Comparison of ENCODE assay signal across 13 mouse cellular contexts in the genomic region with DNA sequence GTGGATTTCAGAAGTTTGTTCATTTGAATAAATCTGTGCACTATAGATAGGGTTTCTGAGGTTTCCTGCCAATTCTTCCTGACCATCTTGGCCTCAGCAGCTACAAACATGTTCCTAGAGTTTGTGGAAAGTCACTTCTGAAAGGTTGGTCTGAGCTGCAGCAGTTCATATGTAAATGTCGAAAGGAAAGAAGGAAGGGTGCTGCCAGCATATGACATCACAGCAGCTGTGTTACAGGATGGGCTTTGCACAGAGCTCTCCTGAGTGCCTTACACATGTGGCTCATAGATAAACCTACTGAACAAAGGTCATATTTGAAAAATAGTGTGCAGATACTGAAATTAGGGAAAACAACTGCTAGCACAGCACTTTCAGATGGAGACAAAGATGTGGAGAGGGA.
DNase-seq lines count a peak whose midpoint lies in the region; ATAC-seq lines count a peak whose summit lies in the region.
"Had no signal": no experiment of that assay in that cellular context is flagged by ENCODE, and none has a peak within 500 bp of the region (broad histone marks: within the 10 kb centered on the region; RNA-seq: fewer than 3 reads in every experiment).

No protein-coding gene starts in this region.

- DNase-seq in forebrain, embryonic 14.5 days (ENCODE audit: low spot score): peak; percentile 10
- no peak for DNase-seq in forebrain, embryonic 11.5 days (ENCODE audit: low spot score)
- DNase-seq in midbrain, embryonic 11.5 days (ENCODE audit: low spot score, missing footprints): peak; percentile 56
- DNase-seq in heart, adult 8-10 months (ENCODE audit: low spot score): peak; percentile 3
- DNase-seq in naive thymus-derived CD4-positive, alpha-beta T cell, adult 2 months (ENCODE audit: low read depth): peak; percentile 9
- DNase-seq in urinary bladder, postnatal 10 days (ENCODE audit: low spot score): no peak
- DNase-seq: adrenal gland, adult 8-10 months; cerebellum, adult 9-11 months; forebrain, postnatal 0 days; kidney, adult 11 months had no signal

- H3K9me3 ChIP-seq in forebrain, embryonic 14.5 days (replicated peaks; ENCODE audit: control insufficient read depth, low read length): no peaks in the 10 kb centered on the region
- H3K9me3 ChIP-seq in forebrain, embryonic 11.5 days (ENCODE audit: control insufficient read depth, low read length): no peaks in the 10 kb centered on the region
- no peaks in the 10 kb centered on the region for H3K9me3 ChIP-seq in midbrain, embryonic 11.5 days (ENCODE audit: control insufficient read depth, low read length)
- H3K9me3 ChIP-seq in midbrain, embryonic 13.5 days: no peaks in the 10 kb centered on the region
- H3K9me3 ChIP-seq in neural tube, embryonic 15.5 days (replicated peaks): no peaks in the 10 kb centered on the region
- H3K9me3 ChIP-seq: megakaryocyte, embryonic 14.5 days had no signal

- no peak overlapping the region for H3K4me3 ChIP-seq in forebrain, embryonic 14.5 days (ENCODE audit: low read depth, low read length)
- H3K4me3 ChIP-seq in forebrain, embryonic 11.5 days (ENCODE audit: low read depth, low read length): no peak overlapping the region
- H3K4me3 ChIP-seq in midbrain, embryonic 11.5 days (ENCODE audit: low read depth, low read length): no peak overlapping the region
- no peak overlapping the region for H3K4me3 ChIP-seq in midbrain, embryonic 13.5 days (replicated peaks)
- H3K4me3 ChIP-seq in neural tube, embryonic 15.5 days (replicated peaks): no peak overlapping the region

- H3K27ac ChIP-seq in forebrain, embryonic 14.5 days (ENCODE audit: low read depth, low read length): no peak overlapping the region
- no peak overlapping the region for H3K27ac ChIP-seq in forebrain, embryonic 11.5 days (ENCODE audit: low read depth, low read length)
- H3K27ac ChIP-seq in midbrain, embryonic 11.5 days (ENCODE audit: low read depth, low read length): no peak overlapping the region
- no peak overlapping the region for H3K27ac ChIP-seq in midbrain, embryonic 13.5 days
- no peak overlapping the region for H3K27ac ChIP-seq in neural tube, embryonic 15.5 days (replicated peaks)

- no peak for ATAC-seq in forebrain, embryonic 14.5 days
- ATAC-seq in forebrain, embryonic 11.5 days (replicated peaks; ENCODE audit: low FRiP score): no peak
- no peak for ATAC-seq in midbrain, embryonic 11.5 days (ENCODE audit: low FRiP score)
- no peak for ATAC-seq in midbrain, embryonic 13.5 days
- ATAC-seq in neural tube, embryonic 15.5 days (ENCODE audit: low FRiP score): no peak
- ATAC-seq: forebrain, postnatal 0 days had no signal

- no peaks in the 10 kb centered on the region for H3K27me3 ChIP-seq in forebrain, embryonic 14.5 days (replicated peaks; ENCODE audit: control insufficient read depth, insufficient read depth, low read length)
- no peaks in the 10 kb centered on the region for H3K27me3 ChIP-seq in forebrain, embryonic 11.5 days (ENCODE audit: control insufficient read depth, insufficient read depth, low read length)
- no peaks in the 10 kb centered on the region for H3K27me3 ChIP-seq in midbrain, embryonic 11.5 days (ENCODE audit: control insufficient read depth, insufficient read depth, low read length)
- H3K27me3 ChIP-seq in midbrain, embryonic 13.5 days: no peaks in the 10 kb centered on the region
- H3K27me3 ChIP-seq in neural tube, embryonic 15.5 days (replicated peaks): no peaks in the 10 kb centered on the region

- no peak overlapping the region for H3K9ac ChIP-seq in forebrain, embryonic 14.5 days (ENCODE audit: low read length)
- no peak overlapping the region for H3K9ac ChIP-seq in forebrain, embryonic 11.5 days (ENCODE audit: low read length)
- H3K9ac ChIP-seq in midbrain, embryonic 11.5 days (ENCODE audit: low read length): no peak overlapping the region
- H3K9ac ChIP-seq in midbrain, embryonic 13.5 days (replicated peaks): no peak overlapping the region
- H3K9ac ChIP-seq in neural tube, embryonic 15.5 days (replicated peaks): no peak overlapping the region
- H3K9ac ChIP-seq: forebrain, postnatal 0 days had no signal

- no peaks in the 10 kb centered on the region for H3K36me3 ChIP-seq in forebrain, embryonic 14.5 days (ENCODE audit: control insufficient read depth, insufficient read depth, low read length)
- H3K36me3 ChIP-seq in forebrain, embryonic 11.5 days (ENCODE audit: control insufficient read depth, insufficient read depth, low read length): no peaks in the 10 kb centered on the region
- no peaks in the 10 kb centered on the region for H3K36me3 ChIP-seq in midbrain, embryonic 11.5 days (ENCODE audit: control insufficient read depth, insufficient read depth, low read length)
- no peaks in the 10 kb centered on the region for H3K36me3 ChIP-seq in midbrain, embryonic 13.5 days
- H3K36me3 ChIP-seq in neural tube, embryonic 15.5 days: no peaks in the 10 kb centered on the region

- WGBS in forebrain, embryonic 14.5 days: 43% methylated on average over 1 of the region's 1 CpGs
- 61% methylated on average over 1 of the region's 1 CpGs for WGBS in forebrain, embryonic 11.5 days
- WGBS in midbrain, embryonic 11.5 days: 65% methylated on average over 1 of the region's 1 CpGs
- WGBS in midbrain, embryonic 13.5 days: 45% methylated on average over 1 of the region's 1 CpGs
- 47% methylated on average over 1 of the region's 1 CpGs for WGBS in neural tube, embryonic 15.5 days

- H3K4me1 ChIP-seq in forebrain, embryonic 14.5 days (ENCODE audit: control insufficient read depth, insufficient read depth, low read length): no peaks in the 10 kb centered on the region
- H3K4me1 ChIP-seq in forebrain, embryonic 11.5 days (replicated peaks; ENCODE audit: control insufficient read depth, insufficient read depth, low read length): no peaks in the 10 kb centered on the region
- H3K4me1 ChIP-seq in midbrain, embryonic 11.5 days (ENCODE audit: control insufficient read depth, insufficient read depth, low read length): peaks cover 3% of the 10 kb centered on the region; the same call in 1 of the 2 replicates
- no peaks in the 10 kb centered on the region for H3K4me1 ChIP-seq in midbrain, embryonic 13.5 days (replicated peaks)
- H3K4me1 ChIP-seq in neural tube, embryonic 15.5 days: peaks cover 8% of the 10 kb centered on the region; the same call in 1 of the 2 replicates

- H3K4me2 ChIP-seq in forebrain, embryonic 14.5 days (ENCODE audit: low read length): no peak overlapping the region
- no peak overlapping the region for H3K4me2 ChIP-seq in forebrain, embryonic 11.5 days (ENCODE audit: low read depth, low read length, severe bottlenecking)
- no peak overlapping the region for H3K4me2 ChIP-seq in midbrain, embryonic 11.5 days
- no peak overlapping the region for H3K4me2 ChIP-seq in midbrain, embryonic 13.5 days (replicated peaks)
- H3K4me2 ChIP-seq in neural tube, embryonic 15.5 days: no peak overlapping the region

Comparison
In these comparisons a context has a peak if more than half of its experiments do, and no peak if none do; other contexts are left out.
1. DNase-seq: peak in forebrain, embryonic 14.5 days (single experiment), midbrain, embryonic 11.5 days (single experiment), heart, adult 8-10 months (single experiment) and naive thymus-derived CD4-positive, alpha-beta T cell, adult 2 months (single experiment); none in forebrain, embryonic 11.5 days (single experiment) and urinary bladder, postnatal 10 days (single experiment).